Mouse (Mus musculus) liver, adult 2 months (tissue): ENCODE results near the gene Lancl2.

Experiments
- CTCF ChIP-seq: fragments of 200-500 bp; IDR thresholded peaks from 2 replicates; pipeline ENCODE4 v1.5.1; 2011; ENCODE audit warnings: low read depth, low read length, control low read depth
- POLR2A ChIP-seq: fragments of 200-500 bp; IDR thresholded peaks from 2 replicates; pipeline ENCODE4 v1.6.1; 2011; ENCODE audit warnings: low read length, control low read depth; ENCODE audit not compliant: insufficient read depth; ENCODE audit errors: extremely low read depth

DNA sequence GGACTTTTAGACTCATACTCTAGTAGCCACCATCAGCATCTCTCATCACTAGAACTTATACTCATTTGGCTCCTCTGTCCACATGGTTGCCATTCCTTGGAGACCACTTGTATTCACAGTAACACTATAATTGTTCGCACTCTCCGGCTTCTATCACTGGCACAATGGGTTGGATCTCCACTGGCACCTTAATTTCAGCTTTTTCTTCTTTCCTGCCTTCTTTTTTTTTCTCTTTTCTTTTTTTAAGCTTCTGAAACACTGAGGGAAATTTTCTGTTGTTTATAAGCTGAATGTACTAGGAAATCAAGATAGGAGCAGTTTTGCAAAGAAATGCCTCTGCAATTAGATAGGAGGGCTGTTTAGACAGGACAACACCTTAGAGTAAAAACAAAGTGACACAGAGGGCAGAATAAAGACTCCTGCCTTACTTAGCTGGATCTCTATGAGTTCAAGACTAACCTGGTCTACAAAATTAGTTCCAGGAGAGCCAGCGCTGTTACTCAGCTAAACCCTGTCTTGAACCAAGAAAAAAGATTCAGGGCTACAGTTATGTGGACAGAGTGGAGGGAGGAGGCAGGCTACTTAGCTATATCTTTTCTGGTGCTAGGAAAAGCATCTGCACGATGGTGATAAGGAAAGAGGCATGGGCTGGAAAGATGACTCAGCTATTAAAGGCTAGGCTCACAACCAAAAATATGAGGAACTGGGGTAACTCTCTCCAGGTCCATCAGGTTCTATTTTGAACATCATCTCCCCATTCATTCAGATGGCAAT lies 42.8 kb downstream of the Lancl2 start:
- TF ChIP-seq CTCF (no peak), POLR2A (no peak)
